Mouse (Mus musculus) liver, adult 2 months (tissue): ENCODE data around the gene Sh2b2.

Source experiments
- CTCF ChIP-seq: fragments of 200-500 bp; IDR thresholded peaks from 2 replicates; pipeline ENCODE4 v1.5.1; 2011; ENCODE audit warnings: low read depth, low read length, control low read depth
- POLR2A ChIP-seq: fragments of 200-500 bp; IDR thresholded peaks from 2 replicates; pipeline ENCODE4 v1.6.1; 2011; ENCODE audit warnings: low read length, control low read depth; ENCODE audit not compliant: insufficient read depth; ENCODE audit errors: extremely low read depth

GRCm38 (mm10) chr5:136186723-136187122 is 59.6 kb downstream of the Sh2b2 start:
- TF ChIP-seq POLR2A (no peak), CTCF (peak; percentile 88)
